Mouse (Mus musculus): ENCODE data around the gene Ptpn14.
A peak's percentile ranks its signal among the peaks of the same experiment; 100 is the strongest.

Ptpn14 gene

GRCm38 (mm10) chr1:189808453-189808852 lies 80.4 kb downstream of the Ptpn14 start:
- no peak for DNase-seq (ENCODE audit: low spot score in 2 of 2)

GRCm38 (mm10) chr1:189811778-189812177 lies 83.7 kb downstream of the Ptpn14 start:
- DNase-seq (ENCODE audit: low spot score in 2 of 2), result no peak

DNA sequence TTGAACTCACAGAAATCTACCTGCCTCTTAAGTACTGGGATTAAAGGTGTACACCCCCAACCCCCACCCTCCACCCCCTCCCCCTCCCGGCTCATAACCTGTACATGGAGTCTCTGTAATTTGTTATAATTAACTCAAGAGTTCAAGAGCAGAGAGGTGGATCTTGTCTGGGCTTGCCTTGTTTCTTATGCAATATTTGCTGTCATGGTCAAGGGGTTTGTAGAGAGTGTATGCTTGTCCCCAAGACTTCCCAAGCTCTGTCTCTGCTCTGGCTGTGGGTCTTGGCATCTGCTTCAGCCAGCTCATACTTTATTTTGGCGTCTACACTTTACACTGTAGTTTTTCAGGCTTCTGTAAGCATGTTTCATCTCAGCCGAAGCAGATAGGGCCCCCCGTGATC lies 86.3 kb downstream of the Ptpn14 start:
- DNase-seq (ENCODE audit: low spot score in 2 of 2), result no peak

GRCm38 (mm10) chr1:189817089-189817488 lies 89.0 kb downstream of the Ptpn14 start:
- peak; percentile 42 to 45 for DNase-seq (ENCODE audit: low spot score in 2 of 2)

- DNase-seq (ENCODE audit: low spot score in 2 of 2), result no peak
Observed at GRCm38 (mm10) chr1:189817810-189818209, 89.7 kb downstream of the Ptpn14 start.

GRCm38 (mm10) chr1:189820111-189820510 lies 92.0 kb downstream of the Ptpn14 start:
- DNase-seq (ENCODE audit: low spot score in 2 of 2), result no peak

- no peak for DNase-seq (ENCODE audit: low spot score in 2 of 2)
Observed at GRCm38 (mm10) chr1:189824436-189824835, 96.4 kb downstream of the Ptpn14 start.

- peak in 1 of 2 experiments; percentile 45 for DNase-seq (ENCODE audit: low spot score in 2 of 2)
Observed at GRCm38 (mm10) chr1:189830391-189830790, 102.3 kb downstream of the Ptpn14 start.

GRCm38 (mm10) chr1:189830797-189831232 lies 102.7 kb downstream of the Ptpn14 start:
- peak; percentile 95 to 98 for DNase-seq (ENCODE audit: low spot score in 2 of 2)

DNA sequence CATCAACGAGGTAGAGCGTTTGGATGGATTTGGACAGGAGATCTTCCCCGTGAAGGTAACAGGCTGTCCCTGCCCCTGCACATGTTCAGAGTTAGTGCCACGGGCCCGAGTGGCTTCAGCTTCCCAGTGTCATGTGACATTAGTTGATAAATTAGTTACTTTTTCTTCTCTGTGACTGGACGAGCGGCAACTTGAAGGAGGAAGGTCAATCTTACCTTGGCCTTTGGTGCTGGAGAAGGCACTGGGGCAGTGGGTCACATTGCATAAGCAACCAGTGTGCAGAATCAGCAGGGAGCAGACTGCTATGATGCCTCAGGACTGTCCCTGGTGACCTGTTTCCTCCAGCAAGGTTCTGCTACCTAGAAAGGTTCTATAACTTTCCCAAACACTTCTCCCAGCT lies 105.3 kb downstream of the Ptpn14 start:
- no peak for DNase-seq (ENCODE audit: low spot score in 2 of 2)

DNA sequence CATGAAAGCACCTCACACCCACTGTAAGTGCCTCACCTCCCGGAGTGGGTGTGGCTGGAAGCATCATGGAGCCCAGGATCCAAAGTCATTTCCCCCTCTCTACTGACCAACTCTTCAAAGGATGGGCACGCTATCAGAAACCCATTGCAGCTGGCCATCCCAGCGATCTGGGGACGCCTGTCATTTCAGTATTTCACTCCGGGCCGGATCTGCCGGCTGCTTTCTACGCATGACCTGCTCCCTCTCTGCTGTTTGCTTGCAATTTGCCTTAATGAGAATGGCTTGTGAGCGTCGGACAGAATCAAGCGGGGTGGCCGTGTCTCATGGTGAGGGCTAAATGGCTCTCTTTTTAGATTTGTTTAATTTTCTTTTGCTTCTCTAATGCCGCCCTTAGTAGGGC lies 106.1 kb downstream of the Ptpn14 start:
- DNase-seq (ENCODE audit: low spot score in 2 of 2), result no peak

GRCm38 (mm10) chr1:189846319-189846718 lies 118.3 kb downstream of the Ptpn14 start:
- DNase-seq (ENCODE audit: low spot score in 2 of 2), result no peak

GRCm38 (mm10) chr1:189849550-189849949 lies 121.5 kb downstream of the Ptpn14 start:
- no peak for DNase-seq (ENCODE audit: low spot score in 2 of 2)

DNA sequence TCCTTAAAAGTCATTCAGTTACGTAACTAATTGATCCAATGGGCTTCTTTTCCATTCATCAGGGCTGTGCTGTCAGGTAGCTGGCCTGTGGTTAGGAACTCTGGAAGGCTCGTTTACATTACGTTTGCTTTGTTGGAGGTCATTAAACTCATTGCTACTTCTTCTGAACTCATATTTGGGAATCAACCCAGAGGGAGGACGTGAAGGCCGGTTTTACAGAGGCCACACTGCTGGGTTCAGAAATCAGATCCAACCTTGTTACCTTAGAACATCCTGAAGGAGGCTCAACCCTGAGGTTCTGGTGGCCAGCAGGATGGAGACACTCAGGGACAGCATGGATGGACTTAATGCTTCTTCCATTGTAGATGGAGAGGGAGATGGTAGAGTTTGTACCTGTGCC lies 124.0 kb downstream of the Ptpn14 start:
- DNase-seq (ENCODE audit: low spot score in 2 of 2), result no peak

DNA sequence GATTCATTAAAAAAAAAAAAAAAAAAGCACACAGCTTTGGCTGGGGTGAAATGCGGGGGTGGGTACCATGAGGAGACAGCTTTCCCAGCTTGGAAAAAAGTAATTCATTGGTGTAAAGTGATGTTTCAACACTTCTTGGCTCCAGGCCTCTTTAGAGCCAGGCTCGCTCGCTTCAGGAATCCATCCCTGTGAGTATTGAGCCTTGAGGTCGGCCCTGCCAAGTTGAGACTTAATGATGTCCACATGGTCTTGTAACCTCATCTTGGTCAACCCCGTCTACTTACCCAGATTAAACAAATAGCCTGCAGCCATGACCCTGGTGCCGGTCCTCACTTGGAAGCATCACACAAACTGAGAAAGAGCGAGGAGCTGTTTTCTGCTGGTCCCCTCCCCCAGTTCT lies 124.4 kb downstream of the Ptpn14 start:
- DNase-seq (ENCODE audit: low spot score in 2 of 2), result no peak

GRCm38 (mm10) chr1:189854646-189855045 lies 126.6 kb downstream of the Ptpn14 start:
- no peak for DNase-seq (ENCODE audit: low spot score in 2 of 2)

- no peak for DNase-seq (ENCODE audit: low spot score in 2 of 2)
Observed at GRCm38 (mm10) chr1:189855739-189856138, 127.7 kb downstream of the Ptpn14 start.

- DNase-seq (ENCODE audit: low spot score in 2 of 2), result no peak
Observed at GRCm38 (mm10) chr1:189858377-189858776, 130.3 kb downstream of the Ptpn14 start.

GRCm38 (mm10) chr1:189860112-189860941 lies 132.3 kb downstream of the Ptpn14 start:
- peak; percentile 51 to 52 for DNase-seq (ENCODE audit: low spot score in 2 of 2)

DNA sequence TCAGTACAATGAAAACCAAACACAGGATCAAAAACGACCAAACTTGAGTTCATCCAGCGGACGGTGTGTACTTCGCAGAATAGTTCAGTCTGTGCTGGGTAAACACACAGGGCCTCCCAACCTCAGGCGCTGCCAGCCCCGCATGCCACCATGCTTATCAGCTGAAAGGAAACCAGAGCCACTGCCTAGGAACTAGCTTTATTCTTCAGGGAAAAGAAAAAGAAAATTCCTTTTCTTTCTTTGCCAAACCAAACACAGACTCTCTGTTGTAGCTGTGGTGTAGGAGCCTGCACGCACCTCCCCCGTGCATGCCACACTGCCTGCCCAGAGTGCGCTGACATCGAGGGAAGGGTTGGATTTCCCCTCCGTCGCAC lies 132.9 kb downstream of the Ptpn14 start:
- DNase-seq (ENCODE audit: low spot score in 2 of 2), result no peak

GRCm38 (mm10) chr1:189863727-189864126 lies 135.7 kb downstream of the Ptpn14 start:
- DNase-seq (ENCODE audit: low spot score in 2 of 2), result no peak

GRCm38 (mm10) chr1:189864301-189864700 lies 136.2 kb downstream of the Ptpn14 start:
- DNase-seq (ENCODE audit: low spot score in 2 of 2), result no peak

- no peak for DNase-seq (ENCODE audit: low spot score in 2 of 2)
Observed at GRCm38 (mm10) chr1:189864846-189865560, 136.9 kb downstream of the Ptpn14 start.
